Mouse (Mus musculus) kidney, postnatal 0 days (tissue): ENCODE measurements around the gene Dvl1. TPM values are rescaled to one million over a fixed set of nuclear protein-coding genes. Genes with fewer than 3 reads are reported as not detected.

ENCODE experiments used
- ATAC-seq: fragments of 200-750 bp; cut with Nextera tagmentation; replicated peaks from 2 replicates; pipeline ENCODE4 v1.8.0; 2017; ENCODE audit warnings: low read depth, moderate number of reproducible peaks, moderate TSS enrichment, moderate library complexity; ENCODE audit not compliant: low FRiP score
- DNase-seq: peaks from one replicate; pipeline ENCODE4 v3.0.0-alpha.2; 2016; ENCODE audit warnings: low spot score
- H3K27ac ChIP-seq: fragments of 300-500 bp; sonication (generic); 2 replicates; pipeline ENCODE4 v1.5.1; 2014; ENCODE audit warnings: mild to moderate bottlenecking
- H3K27me3 ChIP-seq: fragments of 300-500 bp; sonication (generic); 2 replicates; pipeline ENCODE4 v1.6.1; 2014; ENCODE audit warnings: low read length, mixed read lengths; ENCODE audit not compliant: insufficient read depth
- H3K36me3 ChIP-seq: fragments of 300-500 bp; sonication (generic); 2 replicates; pipeline ENCODE4 v1.6.1; 2014; ENCODE audit warnings: low read length, mixed read lengths; ENCODE audit not compliant: insufficient read depth
- H3K4me1 ChIP-seq: fragments of 300-500 bp; sonication (generic); replicated peaks from 2 replicates; pipeline ENCODE4 v1.6.1; 2014; ENCODE audit warnings: antibody characterized with exemption, low read length, mixed read lengths; ENCODE audit not compliant: insufficient read depth
- H3K4me2 ChIP-seq: fragments of 300-500 bp; sonication (generic); 2 replicates; pipeline ENCODE4 v1.6.1; 2014; ENCODE audit warnings: mild to moderate bottlenecking, low read length, moderate library complexity, mixed read lengths
- H3K4me3 ChIP-seq: fragments of 300-500 bp; sonication (generic); replicated peaks from 2 replicates; pipeline ENCODE4 v1.5.1; 2014; ENCODE audit warnings: low read depth, low read length
- H3K9ac ChIP-seq: fragments of 300-500 bp; sonication (generic); 2 replicates; pipeline ENCODE4 v1.6.1; 2014; ENCODE audit warnings: low read depth, low read length
- H3K9me3 ChIP-seq: fragments of 300-500 bp; sonication (generic); replicated peaks from 2 replicates; pipeline ENCODE4 v1.6.1; 2016; ENCODE audit warnings: low read length, inconsistent platforms, mixed read lengths
- CTCF ChIP-seq: IDR thresholded peaks from 2 replicates; pipeline ENCODE4 v1.5.1; 2016; ENCODE audit warnings: antibody characterized with exemption, low read depth, mild to moderate bottlenecking, moderate library complexity
- WGBS: fragments of 180-500 bp; shearing (Covaris S2); extraction: QIAGEN DNeasy Blood & Tissue Kit; methylation state at CpG from one replicate; pipeline ENCODE4 v1.1.7; 2014; 5-methylcytosine and 5-hydroxymethylcytosine counted together
- polyA plus RNA-seq: library from polyadenylated mRNA; unstranded; fragments of >200 nt; fragmentation: Nextera tagmentation; extraction: Ambion mirVana; gene quantifications from 2 replicates; pipeline ENCODE4 v1.2.1, GENCODE M21; 2015

Dvl1 gene
- polyA plus RNA-seq, 1 experiment from 2014 or later, result 16.6 TPM

DNA sequence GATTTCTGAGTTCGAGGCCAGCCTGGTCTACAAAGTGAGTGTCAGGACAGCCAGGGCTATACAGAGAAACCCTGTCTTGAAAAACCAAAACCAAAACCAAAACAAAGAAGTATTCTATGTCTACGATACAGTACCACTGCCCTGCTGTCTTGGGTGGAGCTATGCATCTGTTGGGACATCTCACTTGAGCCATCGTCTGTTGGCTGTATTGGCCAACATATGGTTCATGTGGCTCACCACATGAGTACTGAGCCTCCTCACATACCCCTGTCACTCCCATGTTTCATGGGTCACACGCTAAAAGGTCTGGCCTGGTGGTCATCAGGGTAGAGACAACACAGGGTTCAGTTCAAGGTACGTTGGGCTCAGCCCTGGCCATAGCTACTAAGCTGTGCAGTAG lies 39.1 kb downstream of the Dvl1 start:
- H3K27me3 ChIP-seq, result no peaks in the 10 kb centered on the region
- no peak for ATAC-seq
- 92% methylated on average over 5 of the region's 5 CpGs for WGBS
- no peak for TF ChIP-seq CTCF
- H3K4me3 ChIP-seq, result no peak overlapping the region
- no peak overlapping the region for H3K9ac ChIP-seq
- no peak overlapping the region for H3K27ac ChIP-seq
- H3K9me3 ChIP-seq, result no peaks in the 10 kb centered on the region
- peaks cover 41% of the 10 kb centered on the region for H3K36me3 ChIP-seq
- no peak for DNase-seq
- H3K4me1 ChIP-seq, result peaks cover 10% of the 10 kb centered on the region
- H3K4me2 ChIP-seq, result no peak overlapping the region

DNA sequence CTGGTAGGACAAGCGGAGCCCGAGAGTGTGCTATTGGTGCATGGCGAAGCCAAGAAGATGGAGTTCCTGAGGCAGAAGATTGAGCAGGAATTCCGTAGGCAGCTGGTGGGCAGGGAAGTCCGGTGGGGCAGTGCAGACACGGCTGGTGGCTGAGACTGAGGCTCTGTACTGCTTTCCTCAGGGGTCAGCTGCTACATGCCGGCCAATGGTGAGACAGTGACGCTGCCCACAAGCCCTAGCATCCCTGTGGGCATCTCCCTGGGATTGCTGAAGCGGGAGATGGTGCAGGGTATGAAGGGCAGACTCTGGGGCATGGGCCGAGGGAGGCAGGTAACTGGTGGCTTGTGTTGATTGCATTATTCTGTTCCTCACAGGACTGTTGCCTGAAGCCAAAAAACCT lies 40.5 kb downstream of the Dvl1 start:
- no peaks in the 10 kb centered on the region for H3K27me3 ChIP-seq
- no peak overlapping the region for H3K4me2 ChIP-seq
- no peaks in the 10 kb centered on the region for H3K9me3 ChIP-seq
- no peak for TF ChIP-seq CTCF
- no peak overlapping the region for H3K27ac ChIP-seq
- no peak overlapping the region for H3K4me3 ChIP-seq
- ATAC-seq (no peak), DNase-seq (no peak)
- H3K9ac ChIP-seq, result no peak overlapping the region
- H3K36me3 ChIP-seq, result peaks cover 41% of the 10 kb centered on the region
- peaks cover 10% of the 10 kb centered on the region for H3K4me1 ChIP-seq
- 93% methylated on average over 10 of the region's 10 CpGs for WGBS

DNA sequence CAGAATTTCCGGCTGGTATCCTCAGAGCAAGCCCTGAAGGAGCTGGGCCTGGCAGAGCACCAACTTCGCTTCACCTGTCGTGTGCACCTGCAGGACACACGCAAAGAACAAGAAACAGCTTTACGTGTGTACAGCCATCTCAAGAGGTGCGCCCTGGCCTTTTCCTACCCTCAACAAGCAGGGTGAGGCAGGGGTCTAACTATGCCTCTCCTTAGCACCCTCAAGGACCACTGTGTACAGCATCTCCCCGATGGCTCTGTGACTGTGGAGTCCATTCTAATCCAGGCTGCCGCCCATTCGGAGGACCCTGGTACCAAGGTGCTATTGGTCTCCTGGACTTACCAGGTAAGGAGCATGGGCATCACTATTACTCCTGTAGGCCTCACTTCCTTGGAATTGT lies 41.0 kb downstream of the Dvl1 start:
- H3K27me3 ChIP-seq, result no peaks in the 10 kb centered on the region
- no peaks in the 10 kb centered on the region for H3K9me3 ChIP-seq
- TF ChIP-seq CTCF, result no peak
- H3K4me3 ChIP-seq, result no peak overlapping the region
- no peak overlapping the region for H3K9ac ChIP-seq
- H3K4me1 ChIP-seq, result peaks cover 10% of the 10 kb centered on the region
- H3K36me3 ChIP-seq, result peaks cover 41% of the 10 kb centered on the region
- no peak for DNase-seq
- H3K27ac ChIP-seq, result no peak overlapping the region
- WGBS, result 92% methylated on average over 9 of the region's 9 CpGs
- no peak for ATAC-seq
- no peak overlapping the region for H3K4me2 ChIP-seq

DNA sequence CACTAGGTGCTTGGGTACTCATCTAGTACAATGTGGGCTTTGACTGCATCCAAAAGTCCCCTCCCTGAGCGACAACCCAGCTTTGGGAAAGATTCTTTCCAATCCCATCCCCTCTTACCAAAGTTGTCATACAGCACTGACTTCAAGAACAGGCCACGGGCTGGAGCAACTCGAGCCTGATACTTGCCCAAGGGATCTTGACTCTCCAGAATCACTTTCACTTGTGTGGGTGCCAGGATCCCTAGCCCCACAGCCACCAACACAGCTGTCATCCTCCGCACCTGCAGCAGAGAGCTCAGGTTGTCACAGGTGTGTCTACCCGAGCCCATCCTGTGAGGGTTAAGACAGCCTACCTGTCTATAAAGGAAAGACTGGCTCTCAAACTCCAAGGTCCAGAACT lies 42.1 kb downstream of the Dvl1 start:
- Histone ChIP-seq H3K36me3 (peaks cover 41% of the 10 kb centered on the region), H3K4me1 (peaks cover 14% of the 10 kb centered on the region), H3K27ac (no peak overlapping the region), H3K9me3 (no peaks in the 10 kb centered on the region), H3K27me3 (no peaks in the 10 kb centered on the region), H3K9ac (no peak overlapping the region), H3K4me3 (no peak overlapping the region), H3K4me2 (no peak overlapping the region)
- no peak for TF ChIP-seq CTCF
- no peak for ATAC-seq
- 90% methylated on average over 5 of the region's 5 CpGs for WGBS
- no peak for DNase-seq

DNA sequence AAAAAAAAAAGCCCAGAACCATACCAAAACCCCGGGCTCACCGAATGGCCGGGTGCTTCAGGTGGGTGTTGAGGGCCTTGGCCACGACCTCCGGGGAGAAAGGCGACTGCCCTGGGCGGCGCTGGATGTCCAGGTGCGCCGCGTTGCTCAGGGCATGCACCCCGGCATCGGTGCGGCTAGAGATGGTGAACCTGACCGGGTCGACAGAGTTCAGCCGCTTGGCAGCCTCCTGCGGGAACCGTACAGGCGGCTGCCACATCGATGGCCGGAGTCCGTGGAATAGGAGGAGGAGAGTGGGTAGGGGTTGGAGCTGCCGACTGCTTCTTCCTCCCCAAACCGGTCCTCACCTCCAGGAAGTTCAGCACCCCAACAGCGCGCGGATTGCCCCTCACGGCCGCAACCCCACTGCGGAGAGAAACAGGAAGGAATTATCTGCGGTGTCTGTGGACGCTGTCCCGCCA lies 43.8 kb downstream of the Dvl1 start:
- ATAC-seq, result no peak
- H3K27ac ChIP-seq, result peak overlapping the region; percentile 94; the same call in 1 of the 2 replicates
- no peak for DNase-seq

DNA sequence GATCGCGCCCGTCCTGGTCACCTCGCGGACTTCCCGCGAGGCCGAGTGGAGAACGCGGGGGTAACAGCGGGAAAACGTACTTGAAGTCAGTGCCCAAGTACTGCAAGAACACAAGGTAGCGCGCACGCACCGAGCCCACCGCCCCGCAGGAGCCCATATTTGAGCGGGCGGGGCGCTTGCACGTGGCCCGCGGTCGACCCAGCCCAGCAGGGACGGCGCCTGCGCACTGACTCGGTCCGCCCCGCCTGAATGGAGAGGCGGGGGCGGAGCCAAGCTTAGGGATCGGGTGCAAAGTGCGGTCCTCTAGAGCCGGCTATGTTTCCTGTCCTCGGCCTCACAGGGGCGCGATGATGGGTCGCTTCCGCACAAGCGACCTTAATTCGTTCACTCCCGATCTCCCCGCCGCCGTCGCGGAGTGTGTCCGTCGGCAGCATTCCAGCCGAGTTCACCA lies 44.4 kb downstream of the Dvl1 start, which contains the start of the genes Pusl1 and Acap3:
TSS of gene Pusl1 (minus strand) at position 231 of the 451 bp plus-strand sequence.
TSS of gene Acap3 (plus strand) at position 272 of the 451 bp plus-strand sequence.
- peak within 1 kb of the TSS; percentile 99 for H3K4me2 ChIP-seq
- peak within 1 kb of the TSS; percentile 94 for H3K27ac ChIP-seq
- H3K4me1 ChIP-seq, result peaks cover 15% of the 10 kb centered on the region
- peaks cover 27% of the 10 kb centered on the region for H3K36me3 ChIP-seq
- H3K9ac ChIP-seq, result peak within 1 kb of the TSS; percentile 78
- H3K9me3 ChIP-seq, result no peaks in the 10 kb centered on the region
- DNase-seq (peak; percentile 97), ATAC-seq (peak; percentile 86)
- TF ChIP-seq CTCF, result no peak
- under 1% methylated on average over 52 of the region's 52 CpGs for WGBS
- peak within 1 kb of the TSS; percentile 70 for H3K4me3 ChIP-seq
- H3K27me3 ChIP-seq, result no peaks in the 10 kb centered on the region

More for the DNA sequence above, 43.8 kb downstream of the Dvl1 start:
- under 1% methylated on average over 34 of the region's 34 CpGs for WGBS
- H3K9ac ChIP-seq, result peak overlapping the region; percentile 78
- H3K27me3 ChIP-seq, result no peaks in the 10 kb centered on the region
- no peaks in the 10 kb centered on the region for H3K9me3 ChIP-seq
- H3K4me2 ChIP-seq, result peak overlapping the region; percentile 99
- peak overlapping the region; percentile 70 for H3K4me3 ChIP-seq
- peaks cover 32% of the 10 kb centered on the region for H3K36me3 ChIP-seq
- H3K4me1 ChIP-seq, result peaks cover 15% of the 10 kb centered on the region
- no peak for TF ChIP-seq CTCF

DNA sequence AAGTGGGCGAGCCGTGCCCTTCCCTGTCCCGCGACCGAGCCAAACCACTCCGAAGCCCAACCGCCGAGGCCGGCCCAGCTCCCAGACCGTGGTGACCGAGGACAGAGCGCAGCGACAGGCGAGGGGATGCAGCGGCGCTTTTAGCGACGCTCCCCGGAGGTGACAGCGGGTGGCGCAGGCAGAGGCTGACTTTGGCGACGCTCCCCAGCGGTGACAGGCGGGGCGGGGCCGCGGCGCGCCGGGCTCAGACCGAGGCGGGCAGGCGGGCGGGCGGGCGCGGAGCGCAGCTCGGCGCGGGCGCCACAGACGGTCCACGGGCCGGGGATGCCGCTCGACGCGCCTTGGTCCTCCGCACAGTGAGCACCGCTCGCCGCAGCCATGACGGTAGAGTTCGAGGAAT lies 44.8 kb downstream of the Dvl1 start:
- H3K4me3 ChIP-seq, result peak overlapping the region; percentile 70
- peak overlapping the region; percentile 94 for H3K27ac ChIP-seq
- no peaks in the 10 kb centered on the region for H3K9me3 ChIP-seq
- H3K9ac ChIP-seq, result peak overlapping the region; percentile 78
- peaks cover 22% of the 10 kb centered on the region for H3K36me3 ChIP-seq
- WGBS, result under 1% methylated on average over 56 of the region's 56 CpGs
- DNase-seq (peak; percentile 92), ATAC-seq (peak; percentile 89)
- peak overlapping the region; percentile 99 for H3K4me2 ChIP-seq
- H3K27me3 ChIP-seq, result no peaks in the 10 kb centered on the region
- peak; percentile 23; the same call in 1 of the 2 replicates for TF ChIP-seq CTCF
- H3K4me1 ChIP-seq, result peaks cover 15% of the 10 kb centered on the region
